8 mouse cellular contexts compared by ENCODE assay signal in the genomic region with DNA sequence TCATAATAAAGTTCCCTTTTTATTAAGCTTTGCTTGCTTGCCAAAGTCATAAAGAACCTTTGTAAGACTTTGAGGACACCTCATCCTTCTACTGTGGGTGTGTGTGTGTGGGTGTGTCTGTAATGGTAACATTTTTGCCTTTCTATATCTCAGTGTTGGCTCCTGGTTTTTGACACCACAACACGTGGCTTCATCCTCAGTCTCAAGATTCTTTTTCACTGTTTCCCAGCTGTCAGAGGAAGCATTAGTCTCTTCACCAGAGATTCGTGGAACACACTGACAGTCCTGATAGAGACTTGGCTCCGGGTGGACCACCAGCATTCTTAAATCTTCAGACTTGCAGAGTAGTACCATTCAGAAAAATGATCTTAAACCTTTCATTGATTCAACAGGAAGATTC. TPM values are rescaled to one million over a fixed set of nuclear protein-coding genes. Genes with fewer than 3 reads are reported as not detected.
DNase-seq lines count a peak whose midpoint lies in the region; ATAC-seq lines count a peak whose summit lies in the region.

No protein-coding gene starts in this region.

- no peak overlapping the region for H3K27ac ChIP-seq in lung, embryonic 15.5 days
- no peak overlapping the region for H3K27ac ChIP-seq in forebrain, embryonic 14.5 days (ENCODE audit: low read depth, low read length)
- H3K27ac ChIP-seq in limb, embryonic 13.5 days: no peak overlapping the region
- H3K27ac ChIP-seq in stomach, embryonic 14.5 days (ENCODE audit: low read length): no peak overlapping the region

- H3K4me2 ChIP-seq in lung, embryonic 15.5 days: peak overlapping the region; percentile 82
- peak overlapping the region; percentile 44 for H3K4me2 ChIP-seq in forebrain, embryonic 14.5 days (ENCODE audit: low read length)
- peak overlapping the region; percentile 94 for H3K4me2 ChIP-seq in limb, embryonic 13.5 days (replicated peaks)
- peak overlapping the region; percentile 42 for H3K4me2 ChIP-seq in stomach, embryonic 14.5 days (replicated peaks; ENCODE audit: low read depth, low read length)

- WGBS in lung, embryonic 15.5 days: 11% methylated on average over 3 of the region's 3 CpGs
- 22% methylated on average over 3 of the region's 3 CpGs for WGBS in forebrain, embryonic 14.5 days
- WGBS in limb, embryonic 13.5 days: 31% methylated on average over 3 of the region's 3 CpGs
- 18% methylated on average over 3 of the region's 3 CpGs for WGBS in stomach, embryonic 14.5 days

- no peak for ATAC-seq in lung, embryonic 15.5 days (ENCODE audit: borderline replicate concordance, extremely low read depth, low FRiP score, low TSS enrichment)
- ATAC-seq in forebrain, embryonic 14.5 days: peak; percentile 21; the same call in 1 of the 2 replicates
- no peak for ATAC-seq in limb, embryonic 13.5 days (ENCODE audit: low FRiP score, low read depth)
- ATAC-seq in stomach, embryonic 14.5 days (ENCODE audit: insufficient number of reproducible peaks, insufficient read depth, low FRiP score, low read depth): no peak

- H3K9me3 ChIP-seq in lung, embryonic 15.5 days: no peaks in the 10 kb centered on the region
- no peaks in the 10 kb centered on the region for H3K9me3 ChIP-seq in forebrain, embryonic 14.5 days (replicated peaks; ENCODE audit: control insufficient read depth, low read length)
- H3K9me3 ChIP-seq in limb, embryonic 13.5 days: no peaks in the 10 kb centered on the region
- H3K9me3 ChIP-seq in stomach, embryonic 14.5 days (ENCODE audit: control insufficient read depth, low read depth, low read length): no peaks in the 10 kb centered on the region

- peak overlapping the region; percentile 95 for H3K4me3 ChIP-seq in lung, embryonic 15.5 days
- peak overlapping the region; percentile 65; the same call in 1 of the 2 replicates for H3K4me3 ChIP-seq in forebrain, embryonic 14.5 days (ENCODE audit: low read depth, low read length)
- peak overlapping the region; percentile 74 for H3K4me3 ChIP-seq in limb, embryonic 13.5 days
- peak overlapping the region; percentile 73 for H3K4me3 ChIP-seq in stomach, embryonic 14.5 days (ENCODE audit: low read depth, low read length)

- no peak overlapping the region for H3K9ac ChIP-seq in lung, embryonic 15.5 days
- no peak overlapping the region for H3K9ac ChIP-seq in forebrain, embryonic 14.5 days (ENCODE audit: low read length)
- peak overlapping the region; percentile 48 for H3K9ac ChIP-seq in limb, embryonic 13.5 days
- no peak overlapping the region; the same call in 1 of the 2 replicates for H3K9ac ChIP-seq in stomach, embryonic 14.5 days (replicated peaks; ENCODE audit: low read depth, low read length)

- DNase-seq in lung, postnatal 14 days: no peak
- no peak for DNase-seq in forebrain, embryonic 14.5 days (ENCODE audit: low spot score)
- no peak for DNase-seq in ovary, adult 18-20 months (ENCODE audit: low spot score)
- DNase-seq in urinary bladder, postnatal 10 days (ENCODE audit: low spot score): no peak
- no peak for DNase-seq in adipocyte (ENCODE audit: low spot score)

- peaks cover 5% of the 10 kb centered on the region; the same call in 1 of the 2 replicates for H3K36me3 ChIP-seq in lung, embryonic 15.5 days
- peaks cover 8% of the 10 kb centered on the region for H3K36me3 ChIP-seq in forebrain, embryonic 14.5 days (ENCODE audit: control insufficient read depth, insufficient read depth, low read length)
- H3K36me3 ChIP-seq in limb, embryonic 13.5 days: peaks cover 9% of the 10 kb centered on the region
- H3K36me3 ChIP-seq in stomach, embryonic 14.5 days (ENCODE audit: control insufficient read depth, insufficient read depth, low read length): peaks cover 3% of the 10 kb centered on the region

- H3K4me1 ChIP-seq in lung, embryonic 15.5 days: peaks cover 12% of the 10 kb centered on the region
- peaks cover 12% of the 10 kb centered on the region for H3K4me1 ChIP-seq in forebrain, embryonic 14.5 days (ENCODE audit: control insufficient read depth, insufficient read depth, low read length)
- peaks cover 21% of the 10 kb centered on the region for H3K4me1 ChIP-seq in limb, embryonic 13.5 days
- H3K4me1 ChIP-seq in stomach, embryonic 14.5 days (ENCODE audit: control insufficient read depth, insufficient read depth, low read length): 0 out of 2 replicates have a peak, but pooled peaks cover 5% of the 10 kb centered on the region

- no peaks in the 10 kb centered on the region for H3K27me3 ChIP-seq in lung, embryonic 15.5 days
- no peaks in the 10 kb centered on the region for H3K27me3 ChIP-seq in forebrain, embryonic 14.5 days (replicated peaks; ENCODE audit: control insufficient read depth, insufficient read depth, low read length)
- no peaks in the 10 kb centered on the region for H3K27me3 ChIP-seq in limb, embryonic 13.5 days
- no peaks in the 10 kb centered on the region for H3K27me3 ChIP-seq in stomach, embryonic 14.5 days (ENCODE audit: control insufficient read depth, insufficient read depth, low read length)

RNA-seq across cellular contexts. Expression of gene Ints4, which starts 0.5 kb away (rescaled TPM):
- 48.9 and 53.4 TPM in 2 replicates for polyA plus RNA-seq in lung, embryonic 15.5 days (2015; fragmentation: Nextera tagmentation; extraction: Ambion mirVana)
- 54.6 and 65.2 TPM in 2 replicates for polyA plus RNA-seq in forebrain, embryonic 14.5 days (2014; fragmentation: Nextera tagmentation; extraction: Ambion mirVana)
- polyA plus RNA-seq in limb, embryonic 13.5 days (2015; fragmentation: Nextera tagmentation; extraction: Ambion mirVana): 52.9 and 57.3 TPM in 2 replicates
- polyA plus RNA-seq in stomach, embryonic 14.5 days (2014; fragmentation: Nextera tagmentation; extraction: Ambion mirVana): 56.7 and 61.3 TPM in 2 replicates

RNA-seq across cellular contexts. Expression of gene Kctd14, which starts 29.2 kb away (rescaled TPM):
- 6.3 and 8.1 TPM in 2 replicates for polyA plus RNA-seq in lung, embryonic 15.5 days (2015; fragmentation: Nextera tagmentation; extraction: Ambion mirVana)
- 1.4 and 1.8 TPM in 2 replicates for polyA plus RNA-seq in forebrain, embryonic 14.5 days (2014; fragmentation: Nextera tagmentation; extraction: Ambion mirVana)
- 4.5 and 5.5 TPM in 2 replicates for polyA plus RNA-seq in limb, embryonic 13.5 days (2015; fragmentation: Nextera tagmentation; extraction: Ambion mirVana)
- polyA plus RNA-seq in stomach, embryonic 14.5 days (2014; fragmentation: Nextera tagmentation; extraction: Ambion mirVana): 10.8 and 12.6 TPM in 2 replicates

Comparison
In these comparisons a context has a peak if more than half of its experiments do, and no peak if none do; other contexts are left out.
1. H3K4me2 ChIP-seq: peak in every context shown above with its lines; median percentile 94 in limb, embryonic 13.5 days; 82 in lung, embryonic 15.5 days; 44 in forebrain, embryonic 14.5 days; 42 in stomach, embryonic 14.5 days.